8 mouse cellular contexts compared by ENCODE assay signal in genomic region chr2:26901834-26902400, GRCm38 (mm10). TPM values are rescaled to one million over a fixed set of nuclear protein-coding genes. Genes with fewer than 3 reads are reported as not detected.
DNase-seq lines count a peak whose midpoint lies in the region; ATAC-seq and TF ChIP-seq lines count a peak whose summit lies in the region.

No protein-coding gene starts in this region.

- H3K27me3 ChIP-seq in cerebellum, adult 2 months (ENCODE audit: control insufficient read depth, insufficient read depth, low read length), result no peaks in the 10 kb centered on the region
- H3K27me3 ChIP-seq in spleen, adult 2 months (ENCODE audit: control insufficient read depth, insufficient read depth, low read length), result no peaks in the 10 kb centered on the region
- H3K27me3 ChIP-seq in limb, embryonic 13.5 days, result no peaks in the 10 kb centered on the region
- no peaks in the 10 kb centered on the region for H3K27me3 ChIP-seq in stomach, embryonic 15.5 days (replicated peaks)

- DNase-seq in cerebellum, adult 2 months, result no peak
- DNase-seq in spleen, adult 2 months (ENCODE audit: low read depth in 1 of 2, low spot score in 2 of 2), result no peak
- no peak for DNase-seq in spleen, postnatal 4 days (ENCODE audit: low spot score in 2 of 2)
- DNase-seq in right cerebral cortex, adult 2 months (ENCODE audit: low spot score in 2 of 2), result no peak
- DNase-seq in cerebellum, postnatal 14 days, result no peak

- TF ChIP-seq CTCF in cerebellum, adult 2 months (IDR thresholded peaks at IDR 0.05; ENCODE audit: borderline replicate concordance, insufficient read depth, low read depth, low read length), result no peak
- TF ChIP-seq CTCF in spleen, adult 2 months (IDR thresholded peaks at IDR 0.05; ENCODE audit: extremely low read depth, insufficient read depth, insufficient read length, insufficient replicate concordance), result no peak

- peaks cover 7% of the 10 kb centered on the region; the same call in 1 of the 2 replicates for H3K4me1 ChIP-seq in cerebellum, adult 2 months (ENCODE audit: control insufficient read depth, insufficient read depth, low read length)
- peaks cover 7% of the 10 kb centered on the region; the same call in 1 of the 2 replicates for H3K4me1 ChIP-seq in spleen, adult 2 months (ENCODE audit: control insufficient read depth, insufficient read depth, insufficient read length)
- H3K4me1 ChIP-seq in limb, embryonic 13.5 days, result peaks cover 28% of the 10 kb centered on the region
- peaks cover 15% of the 10 kb centered on the region for H3K4me1 ChIP-seq in stomach, embryonic 15.5 days

- H3K36me3 ChIP-seq in spleen, adult 2 months (ENCODE audit: control insufficient read depth, insufficient read depth, low read length), result peaks cover 22% of the 10 kb centered on the region
- peaks cover 58% of the 10 kb centered on the region for H3K36me3 ChIP-seq in limb, embryonic 13.5 days
- H3K36me3 ChIP-seq in stomach, embryonic 15.5 days, result peaks cover 31% of the 10 kb centered on the region

- WGBS in cerebellum, adult 2 months, result 7% methylated on average over 7 of the region's 7 CpGs
- 4% methylated on average over 7 of the region's 7 CpGs for WGBS in spleen, adult 2 months
- 4% methylated on average over 7 of the region's 7 CpGs for WGBS in limb, embryonic 13.5 days
- 9% methylated on average over 7 of the region's 7 CpGs for WGBS in stomach, embryonic 15.5 days

- H3K4me2 ChIP-seq in limb, embryonic 13.5 days (replicated peaks), result peak overlapping the region; percentile 87
- H3K4me2 ChIP-seq in stomach, embryonic 15.5 days, result peak overlapping the region; percentile 67

- H3K9me3 ChIP-seq in limb, embryonic 13.5 days, result no peaks in the 10 kb centered on the region
- H3K9me3 ChIP-seq in stomach, embryonic 15.5 days, result no peaks in the 10 kb centered on the region

- TF ChIP-seq POLR2A in cerebellum, adult 2 months (IDR thresholded peaks at IDR 0.05; ENCODE audit: borderline replicate concordance, insufficient read depth, low read length), result no peak
- TF ChIP-seq POLR2A in spleen, adult 2 months (IDR thresholded peaks at IDR 0.05; ENCODE audit: low read depth, low read length), result no peak

- H3K9ac ChIP-seq in limb, embryonic 13.5 days, result peak overlapping the region; percentile 84
- H3K9ac ChIP-seq in stomach, embryonic 15.5 days, result peak overlapping the region; percentile 75; the same call in 1 of the 2 replicates

- H3K4me3 ChIP-seq in cerebellum, adult 2 months (replicated peaks; ENCODE audit: insufficient read depth, low read depth, low read length), result peak overlapping the region; percentile 99
- peak overlapping the region; percentile 75; the same call in 1 of the 2 replicates for H3K4me3 ChIP-seq in spleen, adult 2 months (ENCODE audit: extremely low read depth, insufficient read depth, insufficient read length)
- peak overlapping the region; percentile 90 for H3K4me3 ChIP-seq in limb, embryonic 13.5 days
- peak overlapping the region; percentile 86 for H3K4me3 ChIP-seq in stomach, embryonic 15.5 days (replicated peaks)

- H3K27ac ChIP-seq in cerebellum, adult 2 months (ENCODE audit: insufficient read depth, low read length), result 0 out of 2 replicates have a peak overlapping the region, but pooled peaks have one; percentile 15
- H3K27ac ChIP-seq in spleen, adult 2 months (ENCODE audit: insufficient read depth, low read length), result no peak overlapping the region; the same call in 1 of the 2 replicates
- no peak overlapping the region for H3K27ac ChIP-seq in limb, embryonic 13.5 days
- peak overlapping the region; percentile 84; the same call in 1 of the 2 replicates for H3K27ac ChIP-seq in stomach, embryonic 15.5 days

- no peak for ATAC-seq in cerebellum, adult (ENCODE audit: insufficient number of reproducible peaks, low FRiP score, low TSS enrichment)
- ATAC-seq in limb, embryonic 13.5 days (ENCODE audit: low FRiP score, low read depth), result no peak
- no peak for ATAC-seq in stomach, embryonic 15.5 days (ENCODE audit: insufficient read depth, low FRiP score, low read depth)

RNA-seq across cellular contexts. Expression of gene Surf6, which starts 0.8 kb away (rescaled TPM):
- polyA plus RNA-seq in cerebellum, adult 2 months (2012; rRNA removed), result 24.0 and 25.2 TPM in 2 replicates
- polyA plus RNA-seq in spleen, adult 2 months (2012; rRNA removed), result 11.4 and 11.7 TPM in 2 replicates
- 30.7 and 31.5 TPM in 2 replicates for polyA plus RNA-seq in limb, embryonic 13.5 days (2015; fragmentation: Nextera tagmentation; extraction: Ambion mirVana)
- polyA plus RNA-seq in stomach, embryonic 15.5 days (2015; fragmentation: Nextera tagmentation; extraction: Ambion mirVana), result 24.9 and 25.2 TPM in 2 replicates

RNA-seq across cellular contexts. Expression of gene Med22, which starts 8.6 kb away (rescaled TPM):
- 56.6 and 58.1 TPM in 2 replicates for polyA plus RNA-seq in cerebellum, adult 2 months (2012; rRNA removed)
- 17.7 and 18.6 TPM in 2 replicates for polyA plus RNA-seq in spleen, adult 2 months (2012; rRNA removed)
- polyA plus RNA-seq in limb, embryonic 13.5 days (2015; fragmentation: Nextera tagmentation; extraction: Ambion mirVana), result 58.7 and 59.1 TPM in 2 replicates
- polyA plus RNA-seq in stomach, embryonic 15.5 days (2015; fragmentation: Nextera tagmentation; extraction: Ambion mirVana), result 40.3 and 45.7 TPM in 2 replicates

RNA-seq across cellular contexts. Expression of gene Rpl7a, which starts 8.6 kb away (rescaled TPM):
- 670 and 676 TPM in 2 replicates for polyA plus RNA-seq in cerebellum, adult 2 months (2012; rRNA removed)
- 496 and 521 TPM in 2 replicates for polyA plus RNA-seq in spleen, adult 2 months (2012; rRNA removed)
- polyA plus RNA-seq in limb, embryonic 13.5 days (2015; fragmentation: Nextera tagmentation; extraction: Ambion mirVana), result 647 and 667 TPM in 2 replicates
- polyA plus RNA-seq in stomach, embryonic 15.5 days (2015; fragmentation: Nextera tagmentation; extraction: Ambion mirVana), result 494 and 609 TPM in 2 replicates

RNA-seq across cellular contexts. Expression of gene Surf2, which starts 14.2 kb away (rescaled TPM):
- polyA plus RNA-seq in cerebellum, adult 2 months (2012; rRNA removed), result 58.6 and 60.9 TPM in 2 replicates
- 19.1 and 19.6 TPM in 2 replicates for polyA plus RNA-seq in spleen, adult 2 months (2012; rRNA removed)
- 42.0 and 48.8 TPM in 2 replicates for polyA plus RNA-seq in limb, embryonic 13.5 days (2015; fragmentation: Nextera tagmentation; extraction: Ambion mirVana)
- 40.4 and 40.8 TPM in 2 replicates for polyA plus RNA-seq in stomach, embryonic 15.5 days (2015; fragmentation: Nextera tagmentation; extraction: Ambion mirVana)

RNA-seq across cellular contexts. Expression of gene Surf1, which starts 14.4 kb away (rescaled TPM):
- 153 and 159 TPM in 2 replicates for polyA plus RNA-seq in cerebellum, adult 2 months (2012; rRNA removed)
- polyA plus RNA-seq in spleen, adult 2 months (2012; rRNA removed), result 35.5 and 43.5 TPM in 2 replicates
- polyA plus RNA-seq in limb, embryonic 13.5 days (2015; fragmentation: Nextera tagmentation; extraction: Ambion mirVana), result 58.1 and 58.7 TPM in 2 replicates
- 62.1 and 65.7 TPM in 2 replicates for polyA plus RNA-seq in stomach, embryonic 15.5 days (2015; fragmentation: Nextera tagmentation; extraction: Ambion mirVana)

Comparison
In these comparisons a context has a peak if more than half of its experiments do, and no peak if none do; other contexts are left out.
1. H3K27ac ChIP-seq: peak in cerebellum, adult 2 months (single experiment) and stomach, embryonic 15.5 days (single experiment); none in spleen, adult 2 months (single experiment) and limb, embryonic 13.5 days (single experiment).
2. Peak in every context shown above with its lines, with median percentiles within 50 percentile points of each other: H3K4me3 ChIP-seq.